Mouse (Mus musculus) lung, embryonic 16.5 days (tissue): ENCODE data around the gene Homer1. TPM values are rescaled to one million over a fixed set of nuclear protein-coding genes. Genes with fewer than 3 reads are reported as not detected.

Experiments
- ATAC-seq: fragments of 200-750 bp; cut with Nextera tagmentation; 2 replicates; pipeline ENCODE4 v1.8.0; 2017; ENCODE audit warnings: low read depth, mild to moderate bottlenecking, moderate library complexity
- H3K27ac ChIP-seq: fragments of 300-500 bp; sonication (generic); 2 replicates; pipeline ENCODE4 v1.5.1; 2014; ENCODE audit warnings: mild to moderate bottlenecking, control low read depth, low read length
- H3K27me3 ChIP-seq: fragments of 300-500 bp; sonication (generic); 2 replicates; pipeline ENCODE4 v1.6.1; 2014; ENCODE audit warnings: low read depth, low read length, mixed read lengths; ENCODE audit not compliant: control insufficient read depth, insufficient read depth
- H3K36me3 ChIP-seq: fragments of 300-500 bp; sonication (generic); 2 replicates; pipeline ENCODE4 v1.6.1; 2014; ENCODE audit warnings: low read length; ENCODE audit not compliant: control insufficient read depth, insufficient read depth
- H3K4me1 ChIP-seq: fragments of 300-500 bp; sonication (generic); replicated peaks from 2 replicates; pipeline ENCODE4 v1.6.1; 2014; ENCODE audit warnings: low read length, mixed read lengths; ENCODE audit not compliant: control insufficient read depth, insufficient read depth
- H3K4me2 ChIP-seq: fragments of 300-500 bp; sonication (generic); 2 replicates; pipeline ENCODE4 v1.6.1; 2014; ENCODE audit warnings: low read depth, low read length, control low read depth
- H3K4me3 ChIP-seq: fragments of 300-500 bp; sonication (generic); 2 replicates; pipeline ENCODE4 v1.5.1; 2014; ENCODE audit warnings: mild to moderate bottlenecking, low read length, control low read depth
- H3K9ac ChIP-seq: fragments of 300-500 bp; sonication (generic); 2 replicates; pipeline ENCODE4 v1.6.1; 2014; ENCODE audit warnings: low read length, control low read depth
- H3K9me3 ChIP-seq: fragments of 300-500 bp; sonication (generic); 2 replicates; pipeline ENCODE4 v1.6.1; 2016; ENCODE audit warnings: low read length; ENCODE audit not compliant: control insufficient read depth
- WGBS: fragments of 180-500 bp; shearing (Covaris S2); extraction: QIAGEN DNeasy Blood & Tissue Kit; methylation state at CpG from one replicate; pipeline ENCODE4 v1.1.7; 2014; 5-methylcytosine and 5-hydroxymethylcytosine counted together
- polyA plus RNA-seq: library from polyadenylated mRNA; unstranded; fragments of >200 nt; fragmentation: Nextera tagmentation; extraction: Ambion mirVana; gene quantifications from 2 replicates; pipeline ENCODE4 v1.2.1, GENCODE M21; 2015

Gene Homer1
- polyA plus RNA-seq, 1 experiment from 2014 or later: 2.9 TPM

- no peak for ATAC-seq
- H3K9ac ChIP-seq: no peak overlapping the region
- H3K4me3 ChIP-seq: no peak overlapping the region
- 91% methylated on average over 5 of the region's 5 CpGs for WGBS
- H3K27ac ChIP-seq: no peak overlapping the region
- H3K4me1 ChIP-seq: no peaks in the 10 kb centered on the region
- no peak overlapping the region for H3K4me2 ChIP-seq
- H3K9me3 ChIP-seq: no peaks in the 10 kb centered on the region
- H3K27me3 ChIP-seq: no peaks in the 10 kb centered on the region
- no peaks in the 10 kb centered on the region for H3K36me3 ChIP-seq
Measured at GRCm38 (mm10) chr13:93383092-93383491, 83.7 kb downstream of the Homer1 start.

GRCm38 (mm10) chr13:93383620-93384019 lies 84.2 kb downstream of the Homer1 start:
- Histone ChIP-seq H3K9me3 (no peaks in the 10 kb centered on the region), H3K27ac (no peak overlapping the region), H3K4me3 (no peak overlapping the region), H3K4me2 (no peak overlapping the region), H3K9ac (no peak overlapping the region), H3K4me1 (0 out of 2 replicates have a peak, but pooled peaks cover 2% of the 10 kb centered on the region), H3K36me3 (no peaks in the 10 kb centered on the region), H3K27me3 (no peaks in the 10 kb centered on the region)
- ATAC-seq: no peak
- WGBS: 96% methylated on average over 2 of the region's 2 CpGs

GRCm38 (mm10) chr13:93384481-93384880 lies 85.0 kb downstream of the Homer1 start:
- Histone ChIP-seq H3K9ac (no peak overlapping the region), H3K4me1 (0 out of 2 replicates have a peak, but pooled peaks cover 4% of the 10 kb centered on the region), H3K27ac (no peak overlapping the region), H3K4me2 (no peak overlapping the region), H3K4me3 (no peak overlapping the region), H3K27me3 (no peaks in the 10 kb centered on the region), H3K36me3 (no peaks in the 10 kb centered on the region), H3K9me3 (no peaks in the 10 kb centered on the region)
- no peak for ATAC-seq
- WGBS: 93% methylated on average over 1 of the region's 1 CpGs

GRCm38 (mm10) chr13:93385147-93385546 lies 85.7 kb downstream of the Homer1 start:
- Histone ChIP-seq H3K4me3 (no peak overlapping the region), H3K9me3 (no peaks in the 10 kb centered on the region), H3K27ac (no peak overlapping the region), H3K27me3 (no peaks in the 10 kb centered on the region), H3K4me2 (no peak overlapping the region), H3K4me1 (0 out of 2 replicates have a peak, but pooled peaks cover 4% of the 10 kb centered on the region), H3K9ac (no peak overlapping the region), H3K36me3 (no peaks in the 10 kb centered on the region)
- no peak for ATAC-seq
- WGBS: 77% methylated on average over 1 of the region's 1 CpGs

GRCm38 (mm10) chr13:93387440-93387839 lies 88.0 kb downstream of the Homer1 start:
- WGBS: 94% methylated on average over 5 of the region's 5 CpGs
- H3K4me3 ChIP-seq: no peak overlapping the region
- 0 out of 2 replicates have a peak, but pooled peaks cover 4% of the 10 kb centered on the region for H3K4me1 ChIP-seq
- H3K27me3 ChIP-seq: no peaks in the 10 kb centered on the region
- H3K9ac ChIP-seq: no peak overlapping the region
- no peaks in the 10 kb centered on the region for H3K9me3 ChIP-seq
- no peak overlapping the region for H3K4me2 ChIP-seq
- ATAC-seq: no peak
- H3K36me3 ChIP-seq: no peaks in the 10 kb centered on the region; the same call in 1 of the 2 replicates
- H3K27ac ChIP-seq: no peak overlapping the region

GRCm38 (mm10) chr13:93388594-93389241 lies 89.3 kb downstream of the Homer1 start:
- Histone ChIP-seq H3K4me1 (0 out of 2 replicates have a peak, but pooled peaks cover 4% of the 10 kb centered on the region), H3K27me3 (no peaks in the 10 kb centered on the region), H3K9ac (no peak overlapping the region), H3K4me2 (peak overlapping the region; percentile 31; the same call in 1 of the 2 replicates), H3K36me3 (no peaks in the 10 kb centered on the region; the same call in 1 of the 2 replicates), H3K27ac (peak overlapping the region; percentile 61; the same call in 1 of the 2 replicates), H3K4me3 (no peak overlapping the region), H3K9me3 (no peaks in the 10 kb centered on the region)
- peak; percentile 73 for ATAC-seq
- 46% methylated on average over 7 of the region's 7 CpGs for WGBS

GRCm38 (mm10) chr13:93389242-93389625 lies 89.8 kb downstream of the Homer1 start:
- 30% methylated on average over 2 of the region's 2 CpGs for WGBS
- H3K4me3 ChIP-seq: no peak overlapping the region
- H3K36me3 ChIP-seq: no peaks in the 10 kb centered on the region; the same call in 1 of the 2 replicates
- no peak overlapping the region for H3K9ac ChIP-seq
- H3K4me1 ChIP-seq: 0 out of 2 replicates have a peak, but pooled peaks cover 4% of the 10 kb centered on the region
- no peak overlapping the region for H3K4me2 ChIP-seq
- no peaks in the 10 kb centered on the region for H3K9me3 ChIP-seq
- peak overlapping the region; percentile 70 for H3K27ac ChIP-seq
- H3K27me3 ChIP-seq: no peaks in the 10 kb centered on the region
- peak; percentile 97 for ATAC-seq

- Histone ChIP-seq H3K27ac (no peak overlapping the region), H3K9ac (no peak overlapping the region), H3K27me3 (no peaks in the 10 kb centered on the region), H3K4me2 (no peak overlapping the region), H3K4me3 (no peak overlapping the region), H3K4me1 (no peaks in the 10 kb centered on the region), H3K36me3 (no peaks in the 10 kb centered on the region), H3K9me3 (no peaks in the 10 kb centered on the region)
- no peak for ATAC-seq
- 85% methylated on average over 5 of the region's 5 CpGs for WGBS
Measured at GRCm38 (mm10) chr13:93399710-93400216, 100.3 kb downstream of the Homer1 start.

GRCm38 (mm10) chr13:93401947-93402346 lies 102.5 kb downstream of the Homer1 start:
- no peak for ATAC-seq
- WGBS: 74% methylated on average over 7 of the region's 7 CpGs
- Histone ChIP-seq H3K4me1 (no peaks in the 10 kb centered on the region), H3K4me3 (no peak overlapping the region), H3K9me3 (no peaks in the 10 kb centered on the region), H3K36me3 (no peaks in the 10 kb centered on the region), H3K9ac (no peak overlapping the region), H3K4me2 (no peak overlapping the region), H3K27ac (no peak overlapping the region), H3K27me3 (no peaks in the 10 kb centered on the region)
